Mouse (Mus musculus): Measurements from ENCODE around the gene Chst11. TPM values are rescaled to one million over a fixed set of nuclear protein-coding genes. Genes with fewer than 3 reads are reported as not detected.
A peak's percentile ranks its signal among the peaks of the same experiment; 100 is the strongest.

Chst11 gene
- total and polyA plus RNA-seq, 3 experiments, result 3.1 to 4.5 (median 3.2) TPM

GRCm38 (mm10) chr10:83066159-83066558, 80.9 kb downstream of the Chst11 start:
- Histone ChIP-seq H3K36me3 (ENCODE audit: control insufficient read depth, insufficient read depth, low read length) (no peaks in the 10 kb centered on the region), H3K9ac (ENCODE audit: low read depth, low read length) (no peak overlapping the region), H3K27me3 (ENCODE audit: control insufficient read depth, insufficient read depth, low read length) (no peaks in the 10 kb centered on the region), H3K4me3 (no peak overlapping the region), H3K79me2 (replicated peaks; ENCODE audit: control insufficient read depth, insufficient read depth, low read length) (no peaks in the 10 kb centered on the region), H3K4me1 (ENCODE audit: control insufficient read depth, insufficient read depth, low read length) (peaks cover 4% of the 10 kb centered on the region), H3K27ac (no peak overlapping the region)
- TF ChIP-seq POLR2A (IDR thresholded peaks at IDR 0.05; ENCODE audit: insufficient read depth, low read depth, low read length) (no peak), CTCF (IDR thresholded peaks at IDR 0.05) (no peak), EP300 (IDR thresholded peaks at IDR 0.05; ENCODE audit: insufficient read depth, low read depth, low read length) (no peak)
- intact Hi-C loops (cut with DNase I), result no loop called here
- no peak for DNase-seq
- WGBS, result 79% methylated on average over 6 of the region's 6 CpGs

GRCm38 (mm10) chr10:83067305-83067704, 82.0 kb downstream of the Chst11 start:
- Histone ChIP-seq H3K27ac (no peak overlapping the region), H3K4me3 (no peak overlapping the region), H3K27me3 (ENCODE audit: control insufficient read depth, insufficient read depth, low read length) (no peaks in the 10 kb centered on the region), H3K4me1 (ENCODE audit: control insufficient read depth, insufficient read depth, low read length) (peaks cover 4% of the 10 kb centered on the region), H3K9ac (ENCODE audit: low read depth, low read length) (no peak overlapping the region), H3K36me3 (ENCODE audit: control insufficient read depth, insufficient read depth, low read length) (no peaks in the 10 kb centered on the region), H3K79me2 (replicated peaks; ENCODE audit: control insufficient read depth, insufficient read depth, low read length) (no peaks in the 10 kb centered on the region)
- intact Hi-C loops (cut with DNase I), result no loop called here
- no peak for TF ChIP-seq CTCF (IDR thresholded peaks at IDR 0.05)
- TF ChIP-seq POLR2A (IDR thresholded peaks at IDR 0.05; ENCODE audit: insufficient read depth, low read depth, low read length), result no peak
- no peak for TF ChIP-seq EP300 (IDR thresholded peaks at IDR 0.05; ENCODE audit: insufficient read depth, low read depth, low read length)
- DNase-seq, result no peak
- 59% methylated on average over 4 of the region's 4 CpGs for WGBS

- no peaks in the 10 kb centered on the region for H3K79me2 ChIP-seq (replicated peaks; ENCODE audit: control insufficient read depth, insufficient read depth, low read length)
- TF ChIP-seq EP300 (IDR thresholded peaks at IDR 0.05; ENCODE audit: insufficient read depth, low read depth, low read length) (no peak), CTCF (IDR thresholded peaks at IDR 0.05) (no peak), POLR2A (IDR thresholded peaks at IDR 0.05; ENCODE audit: insufficient read depth, low read depth, low read length) (no peak)
- no peak overlapping the region for H3K4me3 ChIP-seq
- WGBS, result 94% methylated on average over 8 of the region's 8 CpGs
- no peak for DNase-seq
- no peak overlapping the region for H3K9ac ChIP-seq (ENCODE audit: low read depth, low read length)
- intact Hi-C loops (cut with DNase I), result no loop called here
- peaks cover 4% of the 10 kb centered on the region for H3K4me1 ChIP-seq (ENCODE audit: control insufficient read depth, insufficient read depth, low read length)
- H3K27me3 ChIP-seq (ENCODE audit: control insufficient read depth, insufficient read depth, low read length), result no peaks in the 10 kb centered on the region
- no peaks in the 10 kb centered on the region for H3K36me3 ChIP-seq (ENCODE audit: control insufficient read depth, insufficient read depth, low read length)
- H3K27ac ChIP-seq, result no peak overlapping the region
Observed at GRCm38 (mm10) chr10:83068466-83068865, 83.2 kb downstream of the Chst11 start.

GRCm38 (mm10) chr10:83069791-83070190, 84.5 kb downstream of the Chst11 start:
- Histone ChIP-seq H3K36me3 (ENCODE audit: control insufficient read depth, insufficient read depth, low read length) (no peaks in the 10 kb centered on the region), H3K4me3 (no peak overlapping the region), H3K27me3 (ENCODE audit: control insufficient read depth, insufficient read depth, low read length) (no peaks in the 10 kb centered on the region), H3K79me2 (replicated peaks; ENCODE audit: control insufficient read depth, insufficient read depth, low read length) (no peaks in the 10 kb centered on the region), H3K27ac (no peak overlapping the region), H3K9ac (ENCODE audit: low read depth, low read length) (no peak overlapping the region), H3K4me1 (ENCODE audit: control insufficient read depth, insufficient read depth, low read length) (peaks cover 4% of the 10 kb centered on the region)
- DNase-seq, result peak; percentile 41 to 57
- no peak for TF ChIP-seq POLR2A (IDR thresholded peaks at IDR 0.05; ENCODE audit: insufficient read depth, low read depth, low read length)
- no peak for TF ChIP-seq CTCF (IDR thresholded peaks at IDR 0.05)
- no peak for TF ChIP-seq EP300 (IDR thresholded peaks at IDR 0.05; ENCODE audit: insufficient read depth, low read depth, low read length)
- 32% methylated on average over 5 of the region's 5 CpGs for WGBS
- intact Hi-C loops (cut with DNase I), result loop anchor here (10.0 kb wide), 1 partner anchor 225 kb away; no protein-coding TSS in a partner anchor

GRCm38 (mm10) chr10:83071785-83072580, 86.7 kb downstream of the Chst11 start:
- H3K36me3 ChIP-seq (ENCODE audit: control insufficient read depth, insufficient read depth, low read length), result no peaks in the 10 kb centered on the region
- intact Hi-C loops (cut with DNase I), result loop anchor here (10.0 kb wide), 1 partner anchor 223 kb away; no protein-coding TSS in a partner anchor
- no peak for TF ChIP-seq CTCF (IDR thresholded peaks at IDR 0.05)
- TF ChIP-seq POLR2A (IDR thresholded peaks at IDR 0.05; ENCODE audit: insufficient read depth, low read depth, low read length), result no peak
- TF ChIP-seq EP300 (IDR thresholded peaks at IDR 0.05; ENCODE audit: insufficient read depth, low read depth, low read length), result no peak
- no peak overlapping the region for H3K9ac ChIP-seq (ENCODE audit: low read depth, low read length)
- H3K4me1 ChIP-seq (ENCODE audit: control insufficient read depth, insufficient read depth, low read length), result peaks cover 4% of the 10 kb centered on the region
- no peaks in the 10 kb centered on the region for H3K79me2 ChIP-seq (replicated peaks; ENCODE audit: control insufficient read depth, insufficient read depth, low read length)
- H3K4me3 ChIP-seq, result no peak overlapping the region
- DNase-seq, result no peak
- 75% methylated on average over 19 of the region's 19 CpGs for WGBS
- H3K27ac ChIP-seq, result no peak overlapping the region
- no peaks in the 10 kb centered on the region for H3K27me3 ChIP-seq (ENCODE audit: control insufficient read depth, insufficient read depth, low read length)

- no peak overlapping the region for H3K27ac ChIP-seq
- H3K27me3 ChIP-seq (ENCODE audit: control insufficient read depth, insufficient read depth, low read length), result no peaks in the 10 kb centered on the region
- no peak overlapping the region for H3K9ac ChIP-seq (ENCODE audit: low read depth, low read length)
- H3K4me1 ChIP-seq (ENCODE audit: control insufficient read depth, insufficient read depth, low read length), result peaks cover 4% of the 10 kb centered on the region
- intact Hi-C loops (cut with DNase I), result loop anchor here (10.0 kb wide), 1 partner anchor 222 kb away; no protein-coding TSS in a partner anchor
- TF ChIP-seq EP300 (IDR thresholded peaks at IDR 0.05; ENCODE audit: insufficient read depth, low read depth, low read length) (no peak), CTCF (IDR thresholded peaks at IDR 0.05) (no peak)
- 81% methylated on average over 7 of the region's 7 CpGs for WGBS
- no peaks in the 10 kb centered on the region for H3K36me3 ChIP-seq (ENCODE audit: control insufficient read depth, insufficient read depth, low read length)
- no peaks in the 10 kb centered on the region for H3K79me2 ChIP-seq (replicated peaks; ENCODE audit: control insufficient read depth, insufficient read depth, low read length)
- no peak overlapping the region for H3K4me3 ChIP-seq
- no peak for DNase-seq
Observed at GRCm38 (mm10) chr10:83073119-83073518, 87.8 kb downstream of the Chst11 start.
